Mouse (Mus musculus) brown adipose tissue, adult 24 weeks (tissue): ENCODE measurements around the gene Krt31. TPM values are rescaled to one million over a fixed set of nuclear protein-coding genes. Genes with fewer than 3 reads are reported as not detected.

Source experiments
- H3K27ac ChIP-seq: fragments of 200-500 bp; replicated peaks from 2 replicates; pipeline ENCODE4 v1.5.1; 2012; ENCODE audit warnings: low read depth, mild to moderate bottlenecking, low read length
- H3K4me1 ChIP-seq: fragments of 200-500 bp; 2 replicates; pipeline ENCODE4 v1.6.1; 2012; ENCODE audit warnings: low read length, mixed read lengths; ENCODE audit not compliant: control insufficient read depth, insufficient read depth, insufficient read length
- H3K4me3 ChIP-seq: fragments of 200-500 bp; 2 replicates; pipeline ENCODE4 v1.5.1; 2012; ENCODE audit warnings: low read depth, mild to moderate bottlenecking, low read length, moderate library complexity; ENCODE audit not compliant: insufficient read depth
- polyA plus RNA-seq: library from polyadenylated mRNA; stranded (reverse); fragments of >200 nt; gene quantifications from 2 replicates; pipeline ENCODE4 v1.2.4, GENCODE M21; 2012; ENCODE audit not compliant: missing spikeins, insufficient read depth, insufficient read length

The Krt31 gene
- polyA plus RNA-seq = not detected in 2 replicates

GRCm38 (mm10) chr11:100050451-100050850, at the start of gene Krt31:
Gene Krt31 (minus strand): TSS chr11:100050551.
- Histone ChIP-seq H3K4me3 (no peak within 1 kb of the TSS), H3K4me1 (no peaks in the 10 kb centered on the region), H3K27ac (no peak within 1 kb of the TSS)

DNA sequence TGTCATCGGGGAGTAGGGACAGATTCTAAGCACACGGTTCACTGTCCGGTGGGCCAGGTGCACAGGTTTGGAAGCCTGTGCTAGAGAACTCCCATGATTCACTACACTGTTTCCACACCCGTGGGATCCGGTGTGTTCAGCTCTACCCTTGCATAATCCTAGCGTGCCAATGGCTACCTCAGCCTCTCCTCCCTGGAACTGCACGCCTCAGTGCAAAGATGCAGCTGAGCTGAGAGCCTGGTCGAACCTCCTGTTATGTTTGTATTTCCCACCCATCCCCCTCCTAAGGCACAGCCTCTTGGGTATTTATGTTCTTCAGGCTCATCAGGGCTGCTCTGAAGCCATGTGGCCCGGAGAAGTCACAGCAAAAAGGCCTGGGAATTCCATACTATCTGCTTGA, 47.5 kb upstream of the Krt31 start:
- Histone ChIP-seq H3K4me3 (no peak overlapping the region), H3K4me1 (no peaks in the 10 kb centered on the region), H3K27ac (no peak overlapping the region)

DNA sequence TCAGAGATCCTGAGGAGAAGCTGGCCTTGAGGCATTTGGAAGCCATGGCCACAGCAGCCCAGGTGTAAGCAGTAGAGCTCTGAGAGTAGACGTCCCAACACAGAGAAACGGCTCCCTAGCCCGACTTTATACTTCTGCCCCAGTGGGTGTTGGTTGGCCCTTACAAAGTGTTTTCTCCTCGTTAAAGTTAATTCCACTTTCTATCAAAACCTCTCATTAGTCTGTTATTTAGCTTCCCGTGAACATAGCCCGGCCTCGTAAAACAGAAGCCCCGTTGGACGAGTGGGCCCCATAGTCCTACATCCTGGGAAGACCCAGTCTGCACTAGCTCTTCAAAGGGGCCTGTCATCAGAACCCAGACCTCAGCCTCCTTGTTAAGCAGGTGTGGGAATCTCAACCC, 45.8 kb upstream of the Krt31 start, which contains the start of gene Krt35:
TSS of gene Krt35 (minus strand) at position 101 of the 400 bp plus-strand sequence.
- no peak within 1 kb of the TSS for H3K4me3 ChIP-seq
- H3K4me1 ChIP-seq = no peaks in the 10 kb centered on the region
- no peak within 1 kb of the TSS for H3K27ac ChIP-seq

- H3K27ac ChIP-seq = no peak overlapping the region
These were observed 38.2 kb upstream of the Krt31 start for GRCm38 (mm10) chr11:100088378-100089025.

DNA sequence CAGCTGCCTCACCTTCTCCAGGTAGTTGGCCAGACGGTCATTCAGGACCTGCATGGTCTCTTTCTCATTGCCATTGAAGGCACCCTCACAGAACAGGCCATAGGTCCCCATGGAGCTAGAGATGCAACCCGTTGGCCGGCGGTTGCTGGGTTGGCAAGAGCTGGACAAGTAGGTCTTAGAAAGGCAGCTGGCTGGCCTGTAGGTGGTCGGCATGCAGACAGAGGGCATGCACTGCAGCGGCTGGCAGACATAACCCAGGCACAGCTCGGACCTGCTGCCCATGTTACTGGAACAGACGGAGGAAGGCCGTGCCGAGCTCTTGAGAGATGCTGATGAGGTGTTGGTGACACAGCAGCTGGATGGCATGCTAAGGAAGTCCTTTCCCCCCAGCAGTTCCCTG, 37.5 kb upstream of the Krt31 start, which contains the start of gene Krt32:
TSS of gene Krt32 (minus strand) at position 366 of the 400 bp plus-strand sequence.
- no peak within 1 kb of the TSS for H3K27ac ChIP-seq
- no peaks in the 10 kb centered on the region for H3K4me1 ChIP-seq
- no peak within 1 kb of the TSS for H3K4me3 ChIP-seq

More at GRCm38 (mm10) chr11:100088378-100089025, 38.2 kb upstream of the Krt31 start:
- Histone ChIP-seq H3K4me1 (no peaks in the 10 kb centered on the region), H3K4me3 (no peak overlapping the region)

DNA sequence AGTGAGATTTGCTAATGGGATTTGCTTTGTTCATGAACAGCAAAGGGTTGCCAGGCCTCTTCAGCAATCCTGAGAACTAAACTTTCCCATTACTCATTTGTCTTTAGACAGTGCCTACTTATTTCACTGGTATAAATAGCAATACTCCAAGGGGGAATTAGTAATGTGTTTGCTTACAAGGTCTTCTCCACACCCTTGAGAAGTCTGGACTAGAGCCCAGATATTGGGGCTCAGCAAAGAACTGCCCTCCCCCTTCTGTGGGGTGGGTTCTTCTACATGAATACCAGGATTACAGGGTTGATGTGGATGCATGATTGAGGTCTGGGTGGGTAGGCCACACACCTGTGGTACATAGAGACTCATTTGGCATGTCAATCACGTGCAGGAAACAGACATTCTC, 23.5 kb upstream of the Krt31 start:
- no peak overlapping the region for H3K27ac ChIP-seq
- H3K4me1 ChIP-seq = no peaks in the 10 kb centered on the region
- H3K4me3 ChIP-seq = no peak overlapping the region

DNA sequence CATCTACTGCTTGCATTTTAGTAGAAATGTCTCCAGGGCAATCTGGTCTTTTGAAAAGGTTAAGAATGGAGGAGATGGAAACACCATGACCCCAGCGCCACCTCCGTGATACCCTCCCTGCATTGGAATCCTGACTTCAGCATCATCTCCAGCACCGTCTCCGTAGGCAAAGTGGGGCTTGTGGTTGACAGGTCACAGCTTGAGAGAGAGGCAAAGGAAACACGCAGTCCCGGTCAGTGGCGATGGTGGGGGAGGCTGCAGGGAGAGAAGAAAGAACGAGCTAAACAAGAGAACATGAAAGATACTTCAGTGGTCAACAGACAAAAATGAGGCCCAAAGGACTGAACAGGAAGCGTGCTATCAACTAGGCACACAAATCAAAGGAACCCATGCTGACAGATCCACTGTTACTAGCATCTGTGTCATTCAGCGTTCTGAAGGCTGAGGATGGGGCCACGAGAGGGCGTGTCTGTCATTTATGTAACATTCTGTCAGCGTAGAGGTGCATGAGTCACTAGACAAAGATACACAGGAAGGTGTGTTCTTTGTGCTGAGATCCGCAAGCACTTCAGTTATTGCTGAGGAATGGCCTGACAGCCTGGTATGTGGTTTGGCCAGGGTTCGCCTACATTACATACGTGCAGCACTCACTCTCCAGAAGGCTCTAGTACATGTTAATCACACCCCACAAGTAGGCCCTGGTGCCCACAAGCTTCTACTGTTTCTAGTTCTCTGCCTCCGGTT, 17.1 kb upstream of the Krt31 start:
- Histone ChIP-seq H3K4me1 (no peaks in the 10 kb centered on the region), H3K4me3 (no peak overlapping the region), H3K27ac (no peak overlapping the region)

DNA sequence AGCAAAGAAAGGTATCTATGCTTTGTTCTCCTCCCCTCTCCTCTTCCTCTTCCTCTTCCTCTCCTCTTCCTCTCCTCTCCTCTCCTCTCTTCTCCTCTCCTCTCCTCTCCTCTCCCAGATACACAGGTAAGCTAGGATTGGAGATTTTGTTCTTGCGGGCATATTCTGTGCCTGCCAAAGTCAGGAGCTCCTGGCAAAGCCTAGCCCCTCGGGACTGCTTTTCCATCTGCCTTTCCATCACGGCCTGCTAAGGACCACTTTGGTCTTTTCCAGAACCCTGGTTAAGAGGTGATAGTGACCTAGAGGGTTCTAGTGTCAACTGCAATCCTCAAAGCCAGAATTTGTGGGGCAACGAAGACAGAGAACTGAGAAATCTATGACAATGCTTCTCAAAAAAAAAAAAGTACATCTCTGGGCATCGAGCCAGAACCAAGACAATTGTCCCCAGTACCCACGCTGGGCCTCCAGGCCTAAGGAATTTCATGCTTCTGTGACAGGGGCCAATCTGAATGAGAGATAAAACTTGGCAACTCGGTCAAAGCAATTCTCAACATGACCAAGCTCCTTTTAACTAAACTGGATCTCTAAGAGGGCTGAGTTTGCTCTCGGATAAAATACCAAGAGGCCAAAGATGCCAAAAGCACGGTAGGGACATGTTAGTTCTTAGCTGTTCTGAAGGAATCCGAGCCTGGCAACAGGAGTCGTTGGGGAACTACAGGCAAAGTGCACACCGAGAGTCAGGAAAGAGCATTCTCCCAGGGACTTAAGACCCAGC, 16.1 kb upstream of the Krt31 start:
- H3K27ac ChIP-seq = no peak overlapping the region
- no peak overlapping the region for H3K4me3 ChIP-seq
- H3K4me1 ChIP-seq = no peaks in the 10 kb centered on the region

GRCm38 (mm10) chr11:100058875-100059274, 8.5 kb upstream of the Krt31 start:
- H3K27ac ChIP-seq = no peak overlapping the region
- no peaks in the 10 kb centered on the region for H3K4me1 ChIP-seq
- H3K4me3 ChIP-seq = no peak overlapping the region

DNA sequence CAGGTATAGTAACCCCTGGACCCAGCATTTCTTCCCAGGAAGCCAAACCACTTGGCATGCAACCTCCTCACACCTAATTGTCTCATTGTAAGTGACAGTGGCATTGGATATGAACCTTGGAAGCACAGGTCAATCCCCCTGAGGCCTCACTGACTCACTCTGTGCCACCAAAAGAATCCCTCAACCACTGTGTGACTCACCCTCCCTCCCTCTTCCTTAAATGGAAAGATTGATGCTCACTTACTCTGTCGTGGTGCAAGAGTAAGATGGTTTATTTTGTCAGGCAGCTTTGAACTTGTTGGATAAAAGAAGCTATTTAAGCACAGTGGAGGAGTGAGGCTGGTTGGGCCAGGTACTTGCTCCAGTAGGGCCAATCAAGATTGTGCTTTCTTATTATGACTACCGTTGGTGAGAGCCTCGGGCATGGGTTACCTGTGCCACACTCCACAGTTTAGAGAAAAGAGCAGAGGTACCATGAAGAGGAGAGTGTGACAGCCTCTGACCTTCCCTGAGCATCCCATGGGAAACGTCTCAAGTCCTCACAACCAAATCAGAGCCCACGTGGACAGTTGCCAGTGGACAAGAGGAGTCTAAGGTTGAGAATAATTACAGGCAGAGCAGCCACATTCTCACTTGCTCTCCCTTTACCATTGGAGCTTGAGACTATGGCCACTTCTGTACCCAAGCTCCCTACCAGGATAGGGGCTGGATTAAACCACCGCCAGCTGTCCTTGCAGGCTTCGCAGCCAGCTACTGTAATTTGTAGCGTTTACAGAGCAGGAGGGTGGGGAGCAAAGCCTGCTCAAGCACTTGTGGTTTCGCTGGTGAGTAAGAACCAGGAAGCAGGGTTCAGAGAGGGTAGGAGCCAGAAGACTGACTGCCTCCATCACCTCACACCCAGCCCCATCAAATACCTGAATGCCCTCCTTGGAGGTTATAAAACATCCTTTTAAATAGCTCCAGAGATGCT, 5.6 kb upstream of the Krt31 start:
- Histone ChIP-seq H3K4me1 (no peaks in the 10 kb centered on the region), H3K4me3 (no peak overlapping the region), H3K27ac (no peak overlapping the region)

- H3K4me3 ChIP-seq = no peak overlapping the region
- no peaks in the 10 kb centered on the region for H3K4me1 ChIP-seq
- H3K27ac ChIP-seq = no peak overlapping the region
These were observed 3.2 kb downstream of the Krt31 start for GRCm38 (mm10) chr11:100047193-100047592.

- H3K4me1 ChIP-seq = no peaks in the 10 kb centered on the region
- no peak overlapping the region for H3K27ac ChIP-seq
- no peak overlapping the region for H3K4me3 ChIP-seq
These were observed 4.0 kb downstream of the Krt31 start for GRCm38 (mm10) chr11:100046303-100046866.

GRCm38 (mm10) chr11:100041454-100041853, 8.9 kb downstream of the Krt31 start, which contains the start of gene Krt34:
Gene Krt34 (minus strand): TSS chr11:100041554.
- no peaks in the 10 kb centered on the region for H3K4me1 ChIP-seq
- H3K27ac ChIP-seq = no peak within 1 kb of the TSS
- no peak within 1 kb of the TSS for H3K4me3 ChIP-seq

DNA sequence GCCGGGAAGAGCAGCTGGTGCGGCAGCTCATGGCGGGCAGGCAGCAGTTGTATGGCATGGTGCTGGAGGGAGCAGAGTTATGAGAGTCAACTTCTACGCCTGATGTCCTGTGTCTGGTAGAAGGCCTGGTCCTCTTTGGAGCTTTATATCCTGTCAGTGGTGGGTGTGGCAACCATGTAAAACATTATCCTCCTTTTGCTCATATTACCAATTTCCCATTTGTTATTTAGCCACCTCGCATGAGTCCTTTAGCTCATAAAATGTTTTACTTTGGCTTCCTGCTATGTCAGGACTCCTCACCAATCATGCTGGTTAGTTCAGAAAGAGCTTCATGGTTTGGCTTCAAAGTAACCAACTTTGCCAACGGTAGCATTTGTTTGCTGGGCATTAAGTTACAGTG, 20.6 kb downstream of the Krt31 start, which contains the start of gene Krt33b:
TSS of gene Krt33b (minus strand) at position 101 of the 400 bp plus-strand sequence.
- Histone ChIP-seq H3K4me3 (no peak within 1 kb of the TSS), H3K4me1 (no peaks in the 10 kb centered on the region), H3K27ac (no peak within 1 kb of the TSS)
